7 mouse cellular contexts compared by ENCODE assay signal in genomic region chr11:88097173-88097572, GRCm38 (mm10). TPM values are rescaled to one million over a fixed set of nuclear protein-coding genes. Genes with fewer than 3 reads are reported as not detected.
A peak's percentile ranks its signal among the peaks of the same experiment; 100 is the strongest.
DNase-seq lines count a peak whose midpoint lies in the region; ATAC-seq and TF ChIP-seq lines count a peak whose summit lies in the region.

No protein-coding gene starts in this region.

- no peaks in the 10 kb centered on the region for H3K36me3 ChIP-seq in hindbrain, embryonic 12.5 days

- H3K4me1 ChIP-seq in cortical plate, adult 2 months (ENCODE audit: control insufficient read depth, insufficient read depth, low read length), result no peaks in the 10 kb centered on the region
- peaks cover 41% of the 10 kb centered on the region for H3K4me1 ChIP-seq in hindbrain, embryonic 12.5 days

- no peak overlapping the region for H3K27ac ChIP-seq in cortical plate, adult 2 months (ENCODE audit: insufficient read depth, low read length)
- no peak overlapping the region for H3K27ac ChIP-seq in hindbrain, embryonic 12.5 days

- no peak for ATAC-seq in hindbrain, embryonic 12.5 days (ENCODE audit: low FRiP score)

- TF ChIP-seq POLR2A in cortical plate, adult 2 months (IDR thresholded peaks at IDR 0.05; ENCODE audit: extremely low read depth, insufficient read depth, low read length), result 0 out of 2 replicates have a peak, but pooled peaks have one; percentile 9

- 19% methylated on average over 4 of the region's 4 CpGs for WGBS in hindbrain, embryonic 12.5 days

- H3K9ac ChIP-seq in hindbrain, embryonic 12.5 days, result 0 out of 2 replicates have a peak overlapping the region, but pooled peaks have one; percentile 3

- peaks cover 10% of the 10 kb centered on the region for H3K27me3 ChIP-seq in hindbrain, embryonic 12.5 days

- no peak for TF ChIP-seq CTCF in cortical plate, adult 2 months (IDR thresholded peaks at IDR 0.05; ENCODE audit: extremely low read depth, insufficient read depth, low read length)

- peak; percentile 28 for DNase-seq in MN1 (ENCODE audit: low spot score)
- peak; percentile 26 for DNase-seq in lung, postnatal 25 days (ENCODE audit: low spot score)
- no peak for DNase-seq in spleen, postnatal 14 days (ENCODE audit: low spot score in 2 of 2)
- DNase-seq in urinary bladder, adult 2 months (ENCODE audit: low spot score), result no peak
- DNase-seq in cerebellum, postnatal 25 days, result no peak

- H3K9me3 ChIP-seq in hindbrain, embryonic 12.5 days (replicated peaks), result no peaks in the 10 kb centered on the region

- no peak overlapping the region for H3K4me2 ChIP-seq in hindbrain, embryonic 12.5 days (replicated peaks)

- H3K4me3 ChIP-seq in cortical plate, adult 2 months (ENCODE audit: insufficient read depth, low read length), result no peak overlapping the region
- no peak overlapping the region for H3K4me3 ChIP-seq in hindbrain, embryonic 12.5 days

RNA-seq across cellular contexts. Expression of gene Cuedc1, which starts 0.7 kb away (rescaled TPM):
- polyA plus RNA-seq in cortical plate, adult 2 months (2012; rRNA removed), result 22.3 and 23.9 TPM in 2 replicates
- polyA plus RNA-seq in hindbrain, embryonic 12.5 days (2016; fragmentation: Nextera tagmentation; extraction: Ambion mirVana), result 53.2 and 53.3 TPM in 2 replicates
- polyA plus RNA-seq in urinary bladder, adult 2 months (2012; rRNA removed), result 62.4 and 86.0 TPM in 2 replicates

RNA-seq across cellular contexts. Expression of gene Vezf1, which starts 29.1 kb away (rescaled TPM):
- 16.8 and 18.5 TPM in 2 replicates for polyA plus RNA-seq in cortical plate, adult 2 months (2012; rRNA removed)
- 75.1 and 79.0 TPM in 2 replicates for polyA plus RNA-seq in hindbrain, embryonic 12.5 days (2016; fragmentation: Nextera tagmentation; extraction: Ambion mirVana)
- 33.6 and 47.4 TPM in 2 replicates for polyA plus RNA-seq in urinary bladder, adult 2 months (2012; rRNA removed)

RNA-seq across cellular contexts. Expression of gene Srsf1, which starts 50.0 kb away (rescaled TPM):
- polyA plus RNA-seq in cortical plate, adult 2 months (2012; rRNA removed), result 229 and 247 TPM in 2 replicates
- 468 and 477 TPM in 2 replicates for polyA plus RNA-seq in hindbrain, embryonic 12.5 days (2016; fragmentation: Nextera tagmentation; extraction: Ambion mirVana)
- polyA plus RNA-seq in urinary bladder, adult 2 months (2012; rRNA removed), result 240 and 325 TPM in 2 replicates

Comparison
In these comparisons a context has a peak if more than half of its experiments do, and no peak if none do; other contexts are left out.
1. DNase-seq: peak in MN1 (single experiment) and lung, postnatal 25 days (single experiment); none in spleen, postnatal 14 days (0 of 2), urinary bladder, adult 2 months (single experiment) and cerebellum, postnatal 25 days (0 of 2).